Mouse (Mus musculus) left cerebral cortex, adult 11 months (tissue): ENCODE measurements around the gene Vcp.
A peak's percentile ranks its signal among the peaks of the same experiment; 100 is the strongest.
"Not testable (repeated sequence)": the region's sequence is repeated elsewhere in the genome, so short reads cannot be mapped to it uniquely, and the experiment has no call there.

Source experiments
- DNase-seq: peaks from one replicate; pipeline ENCODE4 v3.0.0; 2022; ENCODE audit warnings: low spot score

Vcp gene

GRCm38 (mm10) chr4:43029121-43029520 is 28.8 kb upstream of the Vcp start:
- DNase-seq, result no peak

GRCm38 (mm10) chr4:43025084-43025960 is 25.0 kb upstream of the Vcp start, which contains the start of gene Pigo:
Gene Pigo, minus strand, starts transcription at chr4:43025819.
- DNase-seq, result peak; percentile 87

GRCm38 (mm10) chr4:43024673-43025072 is 24.4 kb upstream of the Vcp start:
- DNase-seq, result no peak

GRCm38 (mm10) chr4:43021341-43021740 is 21.0 kb upstream of the Vcp start:
- no peak for DNase-seq

- DNase-seq, result no peak
Measured at GRCm38 (mm10) chr4:43020876-43021275, 20.6 kb upstream of the Vcp start.

GRCm38 (mm10) chr4:43019641-43020465 is 19.5 kb upstream of the Vcp start:
- DNase-seq, result no peak

- DNase-seq, result no peak
Measured at GRCm38 (mm10) chr4:43019176-43019575, 18.9 kb upstream of the Vcp start.

GRCm38 (mm10) chr4:43018156-43018555 is 17.8 kb upstream of the Vcp start:
- DNase-seq, result no peak

- no peak for DNase-seq
Measured at GRCm38 (mm10) chr4:43012091-43012490, 11.8 kb upstream of the Vcp start.

- peak; percentile 55 for DNase-seq
Measured at GRCm38 (mm10) chr4:43010161-43011038, 10.1 kb upstream of the Vcp start, which contains the start of gene Fancg. Gene Fancg, minus strand, starts transcription at chr4:43010506.

GRCm38 (mm10) chr4:43005765-43006164 is 5.5 kb upstream of the Vcp start:
- DNase-seq, result no peak

- no peak for DNase-seq
Measured at GRCm38 (mm10) chr4:43004951-43005350, 4.6 kb upstream of the Vcp start.

GRCm38 (mm10) chr4:43002756-43003439 is 2.6 kb upstream of the Vcp start:
- no peak for DNase-seq

- DNase-seq, result no peak
Measured at GRCm38 (mm10) chr4:43001272-43001671, 965 bp upstream of the Vcp start.

- DNase-seq, result peak; percentile 57
Measured at GRCm38 (mm10) chr4:42999451-43000140, 711 bp downstream of the Vcp start.

GRCm38 (mm10) chr4:42998022-42998421 is 2.3 kb downstream of the Vcp start:
- no peak for DNase-seq

- no peak for DNase-seq
Measured at GRCm38 (mm10) chr4:42988296-42988695, 12.0 kb downstream of the Vcp start.

GRCm38 (mm10) chr4:42980467-42980866 is 19.8 kb downstream of the Vcp start:
- DNase-seq, result not testable (repeated sequence)

- DNase-seq, result no peak
Measured at GRCm38 (mm10) chr4:42978062-42978461, 22.2 kb downstream of the Vcp start.

- no peak for DNase-seq
Measured at GRCm38 (mm10) chr4:42973868-42974267, 26.4 kb downstream of the Vcp start.

- no peak for DNase-seq
Measured at GRCm38 (mm10) chr4:42972952-42973351, 27.4 kb downstream of the Vcp start.
